25 mouse cellular contexts compared by ENCODE assay signal in genomic region chr3:60373662-60374061, GRCm38 (mm10).
A peak's percentile ranks its signal among the peaks of the same experiment; 100 is the strongest.
DNase-seq lines count a peak whose midpoint lies in the region; ATAC-seq and TF ChIP-seq lines count a peak whose summit lies in the region.
"Had no signal": no experiment of that assay in that cellular context is flagged by ENCODE, and none has a peak within 500 bp of the region (broad histone marks: within the 10 kb centered on the region; RNA-seq: fewer than 3 reads in every experiment).

No protein-coding gene starts in this region.

- no peak overlapping the region for H3K4me3 ChIP-seq in MEL (ENCODE audit: control insufficient read depth in 1 of 2, insufficient read depth in 1 of 2, low read depth in 2 of 2, low read length in 2 of 2)
- H3K4me3 ChIP-seq in midbrain, embryonic 13.5 days (replicated peaks), result no peak overlapping the region
- H3K4me3 ChIP-seq in liver, postnatal 0 days (ENCODE audit: low read depth, low read length), result no peak overlapping the region
- H3K4me3 ChIP-seq: embryonic facial prominence, embryonic 10.5 days; embryonic facial prominence, embryonic 12.5 days; forebrain, embryonic 13.5 days; forebrain, embryonic 15.5 days had no signal

- peak; percentile 98 for ATAC-seq in granulocyte monocyte progenitor cell, adult 5-6 weeks (replicated peaks; ENCODE audit: poor library complexity, severe bottlenecking)
- ATAC-seq in megakaryocyte, adult 5-6 weeks (ENCODE audit: poor library complexity, severe bottlenecking), result peak; percentile 80
- no peak for ATAC-seq in midbrain, embryonic 13.5 days
- ATAC-seq in liver, postnatal 0 days, result no peak
- ATAC-seq: CD4-positive, CD25-positive, alpha-beta regulatory T cell, adult 4 months; forebrain, embryonic 13.5 days; forebrain, embryonic 15.5 days; forebrain, postnatal 0 days had no signal

- no peak overlapping the region for H3K27ac ChIP-seq in MEL (ENCODE audit: control insufficient read depth, low read depth, low read length)
- H3K27ac ChIP-seq in midbrain, embryonic 13.5 days, result no peak overlapping the region
- H3K27ac ChIP-seq in liver, postnatal 0 days (ENCODE audit: low read depth), result no peak overlapping the region
- H3K27ac ChIP-seq: embryonic facial prominence, embryonic 10.5 days; embryonic facial prominence, embryonic 12.5 days; forebrain, embryonic 13.5 days; forebrain, embryonic 15.5 days had no signal

- 92% methylated on average over 1 of the region's 1 CpGs for WGBS in midbrain, embryonic 13.5 days
- WGBS in liver, postnatal 0 days (ENCODE audit: insufficient replicate concordance), result 44% methylated on average over 1 of the region's 1 CpGs

- no peak overlapping the region for H3K4me2 ChIP-seq in midbrain, embryonic 13.5 days (replicated peaks)
- H3K4me2 ChIP-seq in liver, postnatal 0 days (ENCODE audit: low read depth, low read length), result no peak overlapping the region
- H3K4me2 ChIP-seq: embryonic facial prominence, embryonic 12.5 days; forebrain, embryonic 13.5 days; forebrain, embryonic 15.5 days had no signal

- TF ChIP-seq CTCF in MEL (IDR thresholded peaks at IDR 0.05 in 2 of 3, conservative IDR thresholded peaks at IDR 0.05 in 1 of 3; ENCODE audit: control insufficient read depth in 1 of 3, insufficient read depth in 1 of 3, low read depth in 2 of 3, low read length in 3 of 3, poor library complexity in 1 of 3, severe bottlenecking in 1 of 3), result no peak
- TF ChIP-seq CTCF in liver, postnatal 0 days (IDR thresholded peaks at IDR 0.05; ENCODE audit: low read depth), result no peak

- TF ChIP-seq POLR2A in MEL (IDR thresholded peaks at IDR 0.05; ENCODE audit: control insufficient read depth in 1 of 2, insufficient read depth in 1 of 2, low read depth in 1 of 2, low read length in 2 of 2, poor library complexity in 1 of 2), result no peak

- no peaks in the 10 kb centered on the region for H3K27me3 ChIP-seq in MEL (ENCODE audit: control insufficient read depth in 1 of 2, insufficient read depth in 2 of 2, low read length in 2 of 2)
- H3K27me3 ChIP-seq in midbrain, embryonic 13.5 days, result no peaks in the 10 kb centered on the region
- H3K27me3 ChIP-seq in liver, postnatal 0 days (ENCODE audit: insufficient read depth, low read length), result no peaks in the 10 kb centered on the region
- H3K27me3 ChIP-seq: CH12.LX; embryonic facial prominence, embryonic 12.5 days; forebrain, embryonic 13.5 days; forebrain, embryonic 15.5 days had no signal

- H3K9me3 ChIP-seq in MEL (replicated peaks; ENCODE audit: insufficient read depth, low read length), result no peaks in the 10 kb centered on the region
- H3K9me3 ChIP-seq in midbrain, embryonic 13.5 days, result no peaks in the 10 kb centered on the region
- no peaks in the 10 kb centered on the region for H3K9me3 ChIP-seq in liver, postnatal 0 days (ENCODE audit: low read length)
- H3K9me3 ChIP-seq: embryonic facial prominence, embryonic 10.5 days; embryonic facial prominence, embryonic 12.5 days; forebrain, embryonic 13.5 days; forebrain, embryonic 15.5 days; G1E had no signal

- TF ChIP-seq RAD21 in MEL (IDR thresholded peaks at IDR 0.05; ENCODE audit: low read depth, low read length), result no peak

- H3K79me2 ChIP-seq in MEL (ENCODE audit: control insufficient read depth, insufficient read depth, low read length, poor library complexity), result no peaks in the 10 kb centered on the region

- no peak for TF ChIP-seq EP300 in MEL (IDR thresholded peaks at IDR 0.05; ENCODE audit: low read depth in 1 of 2, low read length in 2 of 2)
- TF ChIP-seq EP300 in liver, postnatal 0 days (IDR thresholded peaks at IDR 0.05; ENCODE audit: low read depth), result no peak

- peaks cover 0 to 7% of the 10 kb centered on the region in 2 experiments; a peak in 2 of 4 replicates for H3K4me1 ChIP-seq in MEL (ENCODE audit: control insufficient read depth in 1 of 2, insufficient read depth in 2 of 2, low read length in 2 of 2)
- no peaks in the 10 kb centered on the region for H3K4me1 ChIP-seq in midbrain, embryonic 13.5 days (replicated peaks)
- H3K4me1 ChIP-seq in liver, postnatal 0 days (ENCODE audit: insufficient read depth), result no peaks in the 10 kb centered on the region
- H3K4me1 ChIP-seq: embryonic facial prominence, embryonic 10.5 days; embryonic facial prominence, embryonic 12.5 days; forebrain, embryonic 13.5 days; forebrain, embryonic 15.5 days had no signal

- peaks cover 0 to 6% of the 10 kb centered on the region in 2 experiments; a peak in 2 of 4 replicates for H3K36me3 ChIP-seq in MEL (ENCODE audit: control insufficient read depth in 1 of 2, insufficient read depth in 2 of 2, low read length in 2 of 2)
- H3K36me3 ChIP-seq in midbrain, embryonic 13.5 days, result no peaks in the 10 kb centered on the region
- no peaks in the 10 kb centered on the region for H3K36me3 ChIP-seq in liver, postnatal 0 days (replicated peaks; ENCODE audit: insufficient read depth, low read length)
- H3K36me3 ChIP-seq: embryonic facial prominence, embryonic 10.5 days; embryonic facial prominence, embryonic 12.5 days; forebrain, embryonic 15.5 days; G1E had no signal

- H3K9ac ChIP-seq in MEL (ENCODE audit: control insufficient read depth, low read depth, low read length, poor library complexity, severe bottlenecking), result no peak overlapping the region
- no peak overlapping the region for H3K9ac ChIP-seq in midbrain, embryonic 13.5 days (replicated peaks)
- H3K9ac ChIP-seq in liver, postnatal 0 days (replicated peaks), result no peak overlapping the region
- H3K9ac ChIP-seq: embryonic facial prominence, embryonic 12.5 days; forebrain, embryonic 13.5 days; forebrain, embryonic 15.5 days; forebrain, postnatal 0 days had no signal

- DNase-seq in MEL (ENCODE audit: low read depth, low spot score), result peak; percentile 29
- DNase-seq in ovary, postnatal 36 days (ENCODE audit: low spot score), result no peak
- DNase-seq in thymus, adult 18-20 months, result no peak
- no peak for DNase-seq in liver, postnatal 0 days
- DNase-seq: adrenal gland, adult 2 months; adrenal gland, postnatal 10 days; adrenal gland, postnatal 25 days; B cell, adult 2 months; cerebellum, adult 11 months; cerebellum, adult 18-20 months; cerebellum, adult 8-10 months; cerebellum, adult 9-11 months; cerebellum, postnatal 14 days; cerebellum, postnatal 36 days; forebrain, postnatal 0 days had no signal

TF ChIP-seq in MEL, 35 proteins besides CTCF, POLR2A, EP300 and RAD21:
- no peak for TF ChIP-seq MAFK (IDR thresholded peaks at IDR 0.05; ENCODE audit: borderline replicate concordance, low read depth, low read length)
- no peak for TF ChIP-seq CHD1 (IDR thresholded peaks at IDR 0.05; ENCODE audit: low read depth, low read length)
- no peak for TF ChIP-seq ELF1 (IDR thresholded peaks at IDR 0.05; ENCODE audit: low read depth, low read length)
- no peak for TF ChIP-seq MYB (IDR thresholded peaks at IDR 0.05; ENCODE audit: low read depth, low read length)
- TF ChIP-seq GABPA (IDR thresholded peaks at IDR 0.05; ENCODE audit: low read depth, low read length), result no peak
- no peak for TF ChIP-seq CHD2 (IDR thresholded peaks at IDR 0.05; ENCODE audit: low read length)
- TF ChIP-seq MAZ (IDR thresholded peaks at IDR 0.05; ENCODE audit: low read depth, low read length), result no peak
- no peak for TF ChIP-seq KAT2A (conservative IDR thresholded peaks at IDR 0.05; ENCODE audit: low read depth, low read length)
- TF ChIP-seq MAX (IDR thresholded peaks at IDR 0.05; ENCODE audit: low read length), result no peak
- TF ChIP-seq MEF2A (IDR thresholded peaks at IDR 0.05; ENCODE audit: extremely low read depth, insufficient replicate concordance, low read depth, low read length, poor library complexity, severe bottlenecking), result no peak
- TF ChIP-seq ZNF384 (IDR thresholded peaks at IDR 0.05; ENCODE audit: low read depth, low read length), result no peak
- TF ChIP-seq GATA1 (IDR thresholded peaks at IDR 0.05; ENCODE audit: low read depth, low read length), result no peak
- TF ChIP-seq TAL1 (IDR thresholded peaks at IDR 0.05; ENCODE audit: low read length), result no peak

Comparison
In these comparisons a context has a peak if more than half of its experiments do, and no peak if none do; other contexts are left out.
1. ATAC-seq: peak in granulocyte monocyte progenitor cell, adult 5-6 weeks (single experiment) and megakaryocyte, adult 5-6 weeks (single experiment); none in midbrain, embryonic 13.5 days (single experiment) and liver, postnatal 0 days (single experiment).